Mouse (Mus musculus) heart, postnatal 36 days (tissue): ENCODE measurements around the gene Fam181b. TPM values are rescaled to one million over a fixed set of nuclear protein-coding genes. Genes with fewer than 3 reads are reported as not detected.

Experiments
- DNase-seq, 2 experiments: peaks; one replicate each; pipeline ENCODE4 v3.0.0; 2021 to 2022
- intact Hi-C: fragments of 180-260 bp; cut with DNase I; formaldehyde crosslinking; loops from one replicate; pipeline ENCODE4 v1.15.1; 2025
- total RNA-seq, 2 experiments: library from RNA; stranded (reverse); gene quantifications; 2 replicates each; pipeline ENCODE4 v1.2.3; 2021

The Fam181b gene
- total RNA-seq, 2 experiments from 2014 or later = 4.9 to 6.8 TPM

- no peak for DNase-seq
- intact Hi-C loops = loop anchor here (2.0 kb wide), 1 partner anchor 23 kb away; no protein-coding TSS in a partner anchor
Measured at GRCm38 (mm10) chr7:93123936-93124335, 44.3 kb downstream of the Fam181b start.

Other genes with a start within 250 kb of the Fam181b start
- 1 to 10 TPM in 1 of 2 experiments, under 1 TPM in 1; 0.46 to 1.1 TPM for gene Ddias, start 205.6 kb upstream of the Fam181b start, total RNA-seq
- gene Prcp, start 205.4 kb upstream of the Fam181b start, total RNA-seq = 10 to 100 TPM; 13.6 to 19.3 TPM